Mouse (Mus musculus) liver, embryonic 16.5 days (tissue): ENCODE measurements around the gene Rpl39. TPM values are rescaled to one million over a fixed set of nuclear protein-coding genes. Genes with fewer than 3 reads are reported as not detected.

Experiments used
- ATAC-seq: fragments of 200-750 bp; cut with Nextera tagmentation; 2 replicates; pipeline ENCODE4 v1.8.0; 2017; ENCODE audit warnings: low read depth, mild to moderate bottlenecking, moderate number of reproducible peaks, moderate library complexity
- H3K27ac ChIP-seq: fragments of 300-500 bp; sonication (generic); 2 replicates; pipeline ENCODE4 v1.5.1; 2014; ENCODE audit warnings: mild to moderate bottlenecking, low read length
- H3K27me3 ChIP-seq: fragments of 300-500 bp; sonication (generic); 2 replicates; pipeline ENCODE4 v1.6.1; 2014; ENCODE audit warnings: low read depth, low read length, mixed read lengths; ENCODE audit not compliant: control insufficient read depth, insufficient read depth
- H3K36me3 ChIP-seq: fragments of 300-500 bp; sonication (generic); 2 replicates; pipeline ENCODE4 v1.6.1; 2014; ENCODE audit warnings: mild to moderate bottlenecking; ENCODE audit not compliant: control insufficient read depth, insufficient read depth
- H3K4me1 ChIP-seq: fragments of 300-500 bp; sonication (generic); 2 replicates; pipeline ENCODE4 v1.6.1; 2014; ENCODE audit warnings: low read depth, low read length, mixed read lengths; ENCODE audit not compliant: control insufficient read depth
- H3K4me2 ChIP-seq: fragments of 300-500 bp; sonication (generic); 2 replicates; pipeline ENCODE4 v1.6.1; 2014; ENCODE audit warnings: low read depth, low read length, mixed read lengths
- H3K4me3 ChIP-seq: fragments of 300-500 bp; sonication (generic); 2 replicates; pipeline ENCODE4 v1.5.1; 2014; ENCODE audit warnings: low read depth, mild to moderate bottlenecking, low read length
- H3K9ac ChIP-seq: fragments of 300-500 bp; sonication (generic); 2 replicates; pipeline ENCODE4 v1.6.1; 2014; ENCODE audit warnings: low read depth, low read length
- H3K9me3 ChIP-seq: fragments of 300-500 bp; sonication (generic); replicated peaks from 2 replicates; pipeline ENCODE4 v1.6.1; 2016; ENCODE audit warnings: low read length; ENCODE audit not compliant: control insufficient read depth
- WGBS: fragments of 180-500 bp; shearing (Covaris S2); extraction: QIAGEN DNeasy Blood & Tissue Kit; methylation state at CpG from one replicate; pipeline ENCODE4 v1.1.7; 2014; ENCODE audit not compliant: insufficient replicate concordance; 5-methylcytosine and 5-hydroxymethylcytosine counted together
- polyA plus RNA-seq: library from polyadenylated mRNA; unstranded; fragments of >200 nt; fragmentation: Nextera tagmentation; extraction: Ambion mirVana; gene quantifications from 2 replicates; pipeline ENCODE4 v1.2.1, GENCODE M21; 2015

Rpl39 gene
- polyA plus RNA-seq, result 281 and 327 TPM in 2 replicates

DNA sequence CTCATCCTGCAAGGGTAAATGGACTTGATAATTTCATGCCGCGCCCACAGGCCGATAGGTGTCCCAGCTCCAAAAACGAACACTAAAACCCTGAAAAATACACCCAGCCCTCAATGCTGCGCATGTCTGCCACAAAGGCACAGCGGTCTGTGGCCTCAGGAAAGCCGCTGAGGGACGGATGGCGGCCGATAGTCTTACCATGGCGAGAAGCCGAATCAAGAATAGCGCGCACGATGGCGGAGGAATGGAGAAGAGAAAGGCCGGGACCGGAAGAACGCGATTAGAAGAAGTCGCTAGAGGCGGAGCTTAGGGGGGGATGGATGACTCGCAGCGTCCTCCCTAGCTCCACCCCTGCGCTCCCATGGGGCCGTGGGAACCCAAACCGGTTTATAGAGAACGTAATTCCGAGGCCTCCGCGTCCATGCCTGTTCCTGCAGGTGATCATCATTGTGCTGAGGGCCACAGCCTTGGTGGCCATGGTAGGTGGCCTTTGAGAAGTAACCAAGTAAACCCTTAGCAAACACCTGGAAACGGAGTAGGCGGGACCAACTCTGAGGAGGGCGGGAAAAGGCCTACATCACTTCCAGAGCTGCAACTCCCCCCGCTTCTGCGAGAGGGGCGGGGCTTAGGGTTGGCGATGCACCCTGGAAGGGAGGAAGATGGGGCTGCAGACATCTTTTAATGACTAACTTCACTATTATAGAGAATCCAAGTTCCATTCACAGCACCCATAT is at the start of gene Rpl39:
TSS of gene Rpl39 (minus strand) at position 476 of the 734 bp plus-strand sequence.
- H3K27ac ChIP-seq, result peak within 1 kb of the TSS; percentile 91
- peak within 1 kb of the TSS; percentile 62 for H3K4me3 ChIP-seq
- H3K27me3 ChIP-seq, result no peaks in the 10 kb centered on the region
- WGBS, result 14% methylated on average over 38 of the region's 38 CpGs
- H3K9ac ChIP-seq, result peak within 1 kb of the TSS; percentile 66
- ATAC-seq, result peak; percentile 92
- H3K9me3 ChIP-seq, result no peaks in the 10 kb centered on the region
- H3K4me1 ChIP-seq, result peaks cover 9% of the 10 kb centered on the region
- H3K4me2 ChIP-seq, result peak within 1 kb of the TSS; percentile 49
- H3K36me3 ChIP-seq, result peaks cover 5% of the 10 kb centered on the region

DNA sequence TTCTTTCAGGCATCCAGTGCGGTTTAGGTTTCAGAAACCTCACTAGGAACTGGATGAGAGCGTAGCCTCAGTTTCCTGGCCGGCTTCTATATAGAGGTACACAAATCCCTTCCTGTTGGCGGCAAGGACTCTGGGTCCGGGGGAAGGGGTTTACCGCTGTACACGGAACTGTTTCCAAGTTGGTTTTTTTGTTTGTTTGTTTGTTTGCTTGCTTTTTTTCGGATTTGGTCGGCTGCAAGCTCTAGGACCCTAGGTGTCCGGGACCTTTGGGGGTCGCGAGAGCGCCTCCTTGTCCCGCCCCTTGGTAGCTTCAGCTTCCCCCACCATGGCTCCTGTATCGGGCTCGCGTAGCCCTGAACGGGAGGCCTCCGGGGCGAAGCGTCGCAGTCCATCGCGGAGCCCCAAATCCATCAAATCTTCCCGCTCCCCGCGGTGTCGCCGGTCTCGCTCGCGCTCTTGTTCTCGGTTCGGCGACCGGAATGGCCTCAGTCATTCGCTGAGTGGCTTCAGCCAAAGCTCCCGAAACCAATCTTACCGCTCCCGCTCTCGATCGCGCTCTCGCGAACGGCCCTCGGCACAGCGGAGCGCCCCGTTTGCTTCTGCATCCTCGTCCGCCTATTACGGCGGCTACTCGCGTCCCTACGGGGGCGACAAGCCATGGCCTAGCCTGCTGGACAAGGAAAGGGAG is 41.6 kb upstream of the Rpl39 start, which contains the start of gene Nkap:
TSS of gene Nkap (plus strand) at position 125 of the 688 bp plus-strand sequence.
- peak within 1 kb of the TSS; percentile 69 for H3K27ac ChIP-seq
- H3K36me3 ChIP-seq, result no peaks in the 10 kb centered on the region
- ATAC-seq, result peak; percentile 89
- no peaks in the 10 kb centered on the region for H3K27me3 ChIP-seq
- H3K4me2 ChIP-seq, result peak within 1 kb of the TSS; percentile 62
- peak within 1 kb of the TSS; percentile 75 for H3K9ac ChIP-seq
- no peaks in the 10 kb centered on the region; the same call in 1 of the 2 replicates for H3K4me1 ChIP-seq
- H3K4me3 ChIP-seq, result peak within 1 kb of the TSS; percentile 77
- no peaks in the 10 kb centered on the region for H3K9me3 ChIP-seq
- 14% methylated on average over 57 of the region's 58 CpGs for WGBS

DNA sequence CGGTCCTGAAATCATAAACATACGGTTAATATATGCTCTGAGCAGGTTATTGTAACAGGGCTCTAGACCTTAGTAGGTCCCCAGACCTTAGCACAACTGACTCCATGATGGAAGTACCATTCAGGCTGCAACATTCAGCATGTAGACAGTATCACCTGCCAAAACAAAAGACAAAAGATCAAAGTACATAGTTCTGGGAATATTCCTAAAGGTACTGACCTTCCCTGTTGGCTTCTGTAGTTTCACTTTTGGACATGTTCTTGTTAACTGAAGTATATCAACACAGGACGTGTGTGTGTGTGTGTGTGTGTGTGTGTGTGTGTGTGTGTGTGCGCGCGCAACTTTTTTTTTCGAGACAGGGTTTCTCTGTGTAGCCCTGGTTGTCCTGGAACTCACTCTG is 40.3 kb upstream of the Rpl39 start:
- H3K9ac ChIP-seq, result no peak overlapping the region
- no peak for ATAC-seq
- H3K27ac ChIP-seq, result no peak overlapping the region
- WGBS, result 83% methylated on average over 7 of the region's 7 CpGs
- H3K9me3 ChIP-seq, result no peaks in the 10 kb centered on the region
- H3K4me2 ChIP-seq, result no peak overlapping the region
- no peaks in the 10 kb centered on the region for H3K27me3 ChIP-seq
- H3K36me3 ChIP-seq, result no peaks in the 10 kb centered on the region
- H3K4me3 ChIP-seq, result no peak overlapping the region
- no peaks in the 10 kb centered on the region; the same call in 1 of the 2 replicates for H3K4me1 ChIP-seq

DNA sequence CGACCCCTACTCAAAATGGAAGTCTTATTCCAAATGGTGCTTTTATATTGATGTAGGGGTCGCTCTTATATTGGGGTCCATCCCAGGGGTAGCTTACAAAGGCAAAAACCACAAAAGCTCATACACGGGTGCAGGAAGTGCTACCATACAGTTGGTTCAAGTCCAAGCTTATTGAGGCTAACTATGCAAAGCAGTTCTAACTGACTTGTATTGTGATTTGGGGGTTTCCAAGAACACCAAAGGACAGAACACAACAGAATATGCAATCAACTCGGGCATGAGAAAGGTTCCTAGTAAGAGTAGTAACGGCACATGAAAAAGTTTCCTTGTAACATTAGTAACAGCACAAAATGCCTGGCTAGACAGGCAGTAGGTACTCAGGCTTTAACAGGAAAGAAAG is 35.0 kb upstream of the Rpl39 start:
- no peak overlapping the region for H3K27ac ChIP-seq
- 55% methylated on average over 5 of the region's 5 CpGs for WGBS
- no peak for ATAC-seq

DNA sequence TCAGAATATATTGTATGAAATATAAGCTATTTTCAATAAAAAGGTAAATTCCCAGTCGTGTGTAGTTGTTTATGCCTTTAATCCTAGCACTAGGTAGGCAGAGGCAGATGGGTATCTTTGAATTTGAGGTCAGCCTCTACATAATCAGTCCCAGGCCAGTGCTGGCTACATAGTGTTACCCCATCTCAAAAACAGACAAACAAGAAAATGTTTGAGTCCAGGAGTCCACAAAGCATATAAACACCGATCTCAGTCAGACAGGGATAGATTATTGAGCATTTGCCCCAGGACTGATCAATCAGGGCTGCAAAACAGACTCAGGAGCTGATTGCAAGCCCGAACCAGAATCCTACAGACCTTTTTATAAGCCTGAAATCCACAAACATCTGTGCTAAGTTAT is 34.4 kb upstream of the Rpl39 start:
- no peak overlapping the region for H3K27ac ChIP-seq
- WGBS, result 33% methylated on average over 3 of the region's 3 CpGs
- no peaks in the 10 kb centered on the region for H3K4me1 ChIP-seq
- no peaks in the 10 kb centered on the region for H3K27me3 ChIP-seq
- H3K36me3 ChIP-seq, result no peaks in the 10 kb centered on the region
- no peak for ATAC-seq
- H3K4me3 ChIP-seq, result no peak overlapping the region
- no peak overlapping the region for H3K9ac ChIP-seq
- H3K9me3 ChIP-seq, result no peaks in the 10 kb centered on the region
- H3K4me2 ChIP-seq, result no peak overlapping the region

More for the DNA sequence above, 35.0 kb upstream of the Rpl39 start:
- H3K4me1 ChIP-seq, result no peaks in the 10 kb centered on the region
- H3K36me3 ChIP-seq, result no peaks in the 10 kb centered on the region
- H3K4me2 ChIP-seq, result no peak overlapping the region
- no peak overlapping the region for H3K9ac ChIP-seq
- no peak overlapping the region for H3K4me3 ChIP-seq
- H3K27me3 ChIP-seq, result no peaks in the 10 kb centered on the region
- no peaks in the 10 kb centered on the region for H3K9me3 ChIP-seq

DNA sequence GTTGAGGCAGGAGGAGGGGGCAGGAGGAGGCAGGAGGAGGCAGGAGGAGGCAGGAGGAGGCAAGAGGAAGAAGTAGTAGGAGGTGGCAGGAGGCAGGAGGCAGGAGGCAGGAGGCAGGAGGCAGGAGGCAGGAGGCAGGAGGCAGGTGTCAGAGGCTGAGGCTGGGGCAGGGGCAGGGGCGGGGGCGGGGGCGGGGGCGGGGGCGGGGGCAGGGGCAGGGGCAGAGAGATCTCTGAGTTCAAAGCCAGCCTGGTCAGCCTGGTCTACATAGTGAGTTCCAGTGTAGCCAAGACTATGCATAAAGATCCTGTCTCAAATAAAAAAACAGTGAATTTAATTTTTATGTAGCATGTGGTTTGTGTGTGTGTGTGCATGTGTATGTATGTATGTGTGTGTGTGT is 31.9 kb upstream of the Rpl39 start:
- no peaks in the 10 kb centered on the region for H3K9me3 ChIP-seq
- WGBS, result 10% methylated on average over 2 of the region's 5 CpGs

DNA sequence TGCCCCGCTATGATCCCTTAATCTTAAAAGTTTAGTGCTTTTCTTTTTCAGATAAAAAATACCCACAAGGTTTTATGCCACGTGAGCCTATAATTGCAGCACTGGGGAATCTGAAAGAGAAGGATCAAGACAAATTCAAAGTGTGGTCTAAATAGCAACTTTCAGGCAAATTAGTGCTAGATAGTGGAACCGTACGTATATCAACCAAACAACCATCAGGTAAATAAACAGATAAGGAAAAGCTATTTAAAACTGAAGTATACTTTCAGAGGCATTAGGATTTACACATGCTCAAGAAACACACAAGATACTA is 25.6 kb upstream of the Rpl39 start:
- no peaks in the 10 kb centered on the region for H3K9me3 ChIP-seq
- H3K9ac ChIP-seq, result 0 out of 2 replicates have a peak overlapping the region, but pooled peaks have one; percentile 3
- H3K27ac ChIP-seq, result no peak overlapping the region
- H3K4me1 ChIP-seq, result no peaks in the 10 kb centered on the region; the same call in 1 of the 2 replicates
- H3K4me3 ChIP-seq, result peak overlapping the region; percentile 65
- 62% methylated on average over 4 of the region's 4 CpGs for WGBS
- ATAC-seq, result no peak
- H3K27me3 ChIP-seq, result no peaks in the 10 kb centered on the region
- H3K4me2 ChIP-seq, result peak overlapping the region; percentile 40; the same call in 1 of the 2 replicates
- no peaks in the 10 kb centered on the region for H3K36me3 ChIP-seq

More for the DNA sequence above, 31.9 kb upstream of the Rpl39 start:
- no peaks in the 10 kb centered on the region for H3K4me1 ChIP-seq
- no peaks in the 10 kb centered on the region for H3K27me3 ChIP-seq
- no peak overlapping the region for H3K4me3 ChIP-seq
- H3K36me3 ChIP-seq, result no peaks in the 10 kb centered on the region
- ATAC-seq, result no peak
- no peak overlapping the region for H3K4me2 ChIP-seq
- H3K27ac ChIP-seq, result no peak overlapping the region
- H3K9ac ChIP-seq, result no peak overlapping the region

DNA sequence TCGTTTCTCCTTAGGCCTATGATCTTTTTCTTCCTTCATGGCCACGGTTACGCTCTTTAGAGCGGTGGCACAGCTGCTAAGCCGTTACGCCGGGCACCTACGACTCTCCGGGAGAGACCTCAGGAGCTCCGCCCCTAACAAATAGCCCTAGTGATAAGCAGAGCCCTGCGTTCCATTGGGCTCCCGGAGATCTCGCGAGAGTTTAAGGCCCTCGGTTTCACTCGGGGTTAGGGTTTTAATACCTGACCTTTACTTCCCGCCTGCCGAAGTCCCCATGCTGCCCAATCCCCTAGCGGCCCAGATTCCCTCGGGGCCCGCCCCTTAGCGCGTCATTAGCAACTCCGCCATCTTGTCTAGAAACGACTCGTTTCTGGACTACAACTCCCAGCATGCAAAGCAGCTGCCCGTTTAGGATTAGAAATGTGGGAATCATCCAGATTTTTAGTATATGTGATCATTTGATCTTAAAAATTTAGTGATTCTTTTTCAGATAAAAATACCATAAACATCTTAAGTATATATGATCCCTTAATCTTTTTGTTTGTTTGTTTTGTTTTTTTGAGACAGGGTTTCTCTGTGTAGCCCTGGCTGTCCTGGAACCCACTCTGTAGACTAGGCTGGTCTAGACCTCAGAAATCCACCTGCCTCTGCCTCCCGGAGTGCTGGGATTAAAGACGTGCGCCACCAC is 25.1 kb upstream of the Rpl39 start, which contains the start of gene Upf3b:
TSS of gene Upf3b (minus strand) at position 130 of the 688 bp plus-strand sequence.
- Histone ChIP-seq H3K27me3 (no peaks in the 10 kb centered on the region), H3K9ac (peak within 1 kb of the TSS; percentile 70), H3K4me3 (peak within 1 kb of the TSS; percentile 65), H3K27ac (peak within 1 kb of the TSS; percentile 91), H3K4me1 (no peaks in the 10 kb centered on the region; the same call in 1 of the 2 replicates), H3K4me2 (peak within 1 kb of the TSS; percentile 73), H3K36me3 (no peaks in the 10 kb centered on the region), H3K9me3 (no peaks in the 10 kb centered on the region)
- 19% methylated on average over 30 of the region's 30 CpGs for WGBS
- peak; percentile 97 for ATAC-seq
